Mouse (Mus musculus): ENCODE measurements around the gene Opn5.

- TF ChIP-seq CTCF (conservative IDR thresholded peaks at IDR 0.05 in 1 of 2, IDR thresholded peaks at IDR 0.05 in 1 of 2; ENCODE audit: low read depth in 2 of 2, low read length in 2 of 2): no peak
- TF ChIP-seq UBTF (IDR thresholded peaks at IDR 0.05; ENCODE audit: low read depth, low read length): no peak
- no peak for TF ChIP-seq RAD21 (IDR thresholded peaks at IDR 0.05; ENCODE audit: low read depth, low read length)
- no peak for TF ChIP-seq POLR2A (IDR thresholded peaks at IDR 0.05; ENCODE audit: low read depth, low read length)
Observed at GRCm38 (mm10) chr17:42576671-42577168, 34.5 kb downstream of the Opn5 start.
